Mouse (Mus musculus) T-cell, adult 2 months (primary cell): Measurements from ENCODE around the gene Rps9.
"Not testable (repeated sequence)": the region's sequence is repeated elsewhere in the genome, so short reads cannot be mapped to it uniquely, and the experiment has no call there.

Source experiments
- DNase-seq: peaks from one replicate; pipeline ENCODE4 v3.0.0; 2022; ENCODE audit warnings: low spot score

Rps9 gene

DNA sequence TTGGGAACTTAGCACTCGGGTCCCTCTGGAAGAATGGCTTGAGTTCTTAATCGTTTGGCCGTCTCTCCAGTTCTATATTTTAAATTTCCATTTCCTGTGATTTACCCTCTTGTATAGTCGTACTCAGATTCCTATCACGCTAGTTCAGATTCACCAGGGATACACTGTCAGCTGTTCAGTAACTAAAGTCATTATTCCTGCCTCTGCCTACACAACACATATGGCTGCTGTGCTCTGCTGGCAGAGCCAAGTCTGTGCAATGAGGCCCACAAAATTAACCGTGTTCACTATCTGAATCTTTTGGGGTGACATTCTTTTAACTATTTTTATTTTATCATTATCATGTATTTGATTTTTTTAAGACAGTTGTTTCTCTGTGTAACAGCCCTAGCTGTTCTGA, 5.3 kb upstream of the Rps9 start:
- DNase-seq = no peak

- no peak for DNase-seq
Measured at GRCm38 (mm10) chr7:3703148-3703878, 480 bp upstream of the Rps9 start.

- no peak for DNase-seq
Measured at GRCm38 (mm10) chr7:3704475-3704874, 682 bp downstream of the Rps9 start.

DNA sequence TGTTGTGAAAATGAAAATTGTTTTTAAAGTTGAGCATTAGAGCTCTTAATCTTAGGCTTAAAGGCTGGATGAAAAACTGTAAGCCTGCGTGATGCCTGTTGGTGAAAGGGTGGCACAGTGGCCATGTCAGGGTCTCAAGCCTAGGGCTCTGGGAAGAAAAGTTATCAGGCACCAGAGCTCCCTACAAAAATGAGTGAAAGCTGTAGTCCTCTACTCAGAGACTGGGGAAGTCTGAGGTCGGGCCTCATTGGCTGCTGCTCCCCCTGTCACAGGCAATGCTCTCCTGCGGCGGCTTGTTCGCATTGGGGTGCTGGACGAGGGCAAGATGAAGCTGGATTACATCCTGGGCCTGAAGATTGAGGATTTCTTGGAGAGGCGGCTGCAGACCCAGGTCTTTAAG, 1.7 kb downstream of the Rps9 start:
- not testable (repeated sequence) for DNase-seq

GRCm38 (mm10) chr7:3705911-3706310, 2.1 kb downstream of the Rps9 start:
- no peak for DNase-seq

GRCm38 (mm10) chr7:3706343-3706934, 2.6 kb downstream of the Rps9 start:
- DNase-seq = no peak

GRCm38 (mm10) chr7:3707027-3707426, 3.2 kb downstream of the Rps9 start:
- DNase-seq = no peak

DNA sequence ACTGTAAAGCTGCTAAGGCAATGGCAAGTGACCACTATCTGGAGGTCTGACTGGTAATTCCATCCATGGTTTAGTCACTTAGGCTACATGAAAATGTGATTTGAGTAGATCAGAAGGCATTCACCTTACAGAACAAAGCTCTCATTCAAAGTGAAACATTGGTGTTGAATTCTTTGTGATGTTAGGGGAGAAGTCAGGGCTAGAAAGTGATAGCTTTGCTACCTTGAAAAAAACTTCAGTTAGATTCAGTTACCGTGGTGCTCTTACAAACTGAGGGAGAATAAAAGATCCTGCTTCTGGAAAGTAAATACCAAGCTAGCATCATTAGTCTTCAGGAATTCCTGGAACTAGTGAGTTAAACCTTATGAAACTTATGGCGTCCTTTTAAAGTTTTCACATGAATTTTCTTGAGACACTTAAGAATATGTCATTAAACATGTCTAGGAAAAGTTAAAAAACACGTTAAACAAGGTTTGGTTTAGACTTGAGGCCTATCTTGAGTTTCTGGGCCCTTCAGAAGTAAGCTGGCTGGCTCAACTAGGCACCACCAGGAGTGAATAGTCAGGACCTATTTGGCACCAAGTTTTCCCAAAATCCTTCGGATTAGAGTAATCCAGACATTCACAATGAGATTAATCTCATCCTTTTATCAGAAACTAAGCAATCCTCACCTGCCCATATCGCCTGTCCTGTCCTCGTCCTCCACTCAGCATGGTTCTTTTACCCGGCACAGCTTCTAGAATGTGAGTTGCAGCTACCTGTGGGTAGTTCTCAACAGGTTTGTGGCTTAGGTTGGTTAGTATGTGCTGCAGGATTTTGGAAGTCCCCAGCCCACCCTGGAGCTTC, 4.0 kb downstream of the Rps9 start:
- no peak for DNase-seq

DNA sequence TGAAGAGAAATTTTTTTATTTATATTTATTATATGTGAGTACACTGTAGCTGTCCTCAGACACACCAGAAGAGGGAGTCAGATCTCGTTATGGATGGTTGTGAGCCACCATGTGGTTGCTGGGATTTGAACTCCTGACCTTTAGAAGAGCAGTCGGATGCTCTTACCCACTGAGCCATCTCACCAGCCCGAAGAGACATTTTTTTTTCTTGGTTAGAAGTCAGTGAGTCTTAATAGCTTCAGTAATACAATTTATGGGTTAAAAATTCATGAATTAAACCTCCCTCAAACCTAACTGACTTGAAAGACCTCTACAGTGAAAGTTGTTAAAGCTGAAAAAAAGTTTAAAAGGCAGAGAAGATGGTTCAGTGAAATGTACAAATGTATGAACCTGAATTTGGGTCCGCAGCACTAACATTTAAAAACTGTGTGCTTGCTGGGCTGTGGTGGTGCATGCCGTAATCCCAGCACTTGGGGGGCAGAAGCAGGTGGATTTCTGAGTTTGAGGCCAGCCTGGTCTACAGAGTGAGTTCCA, 4.7 kb downstream of the Rps9 start:
- DNase-seq = not testable (repeated sequence)

DNA sequence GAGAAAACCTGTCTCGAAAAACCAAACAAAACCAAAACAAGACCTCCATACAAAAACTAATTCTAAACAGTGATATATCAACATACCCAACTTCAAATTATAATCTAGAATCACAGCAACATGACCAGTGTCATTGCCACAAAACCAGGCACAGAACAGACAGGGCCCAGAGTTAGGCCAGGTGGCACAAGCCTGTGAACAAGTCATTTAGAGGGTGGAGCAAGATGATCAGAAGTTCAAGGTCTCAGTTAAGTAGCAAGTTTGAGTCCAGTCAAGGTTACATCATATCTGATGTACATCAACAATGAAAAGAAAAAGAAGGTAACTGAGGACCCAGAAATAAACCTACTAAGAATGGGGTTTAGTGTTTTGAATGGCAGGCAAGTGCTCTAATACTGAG, 5.2 kb downstream of the Rps9 start:
- no peak for DNase-seq

DNA sequence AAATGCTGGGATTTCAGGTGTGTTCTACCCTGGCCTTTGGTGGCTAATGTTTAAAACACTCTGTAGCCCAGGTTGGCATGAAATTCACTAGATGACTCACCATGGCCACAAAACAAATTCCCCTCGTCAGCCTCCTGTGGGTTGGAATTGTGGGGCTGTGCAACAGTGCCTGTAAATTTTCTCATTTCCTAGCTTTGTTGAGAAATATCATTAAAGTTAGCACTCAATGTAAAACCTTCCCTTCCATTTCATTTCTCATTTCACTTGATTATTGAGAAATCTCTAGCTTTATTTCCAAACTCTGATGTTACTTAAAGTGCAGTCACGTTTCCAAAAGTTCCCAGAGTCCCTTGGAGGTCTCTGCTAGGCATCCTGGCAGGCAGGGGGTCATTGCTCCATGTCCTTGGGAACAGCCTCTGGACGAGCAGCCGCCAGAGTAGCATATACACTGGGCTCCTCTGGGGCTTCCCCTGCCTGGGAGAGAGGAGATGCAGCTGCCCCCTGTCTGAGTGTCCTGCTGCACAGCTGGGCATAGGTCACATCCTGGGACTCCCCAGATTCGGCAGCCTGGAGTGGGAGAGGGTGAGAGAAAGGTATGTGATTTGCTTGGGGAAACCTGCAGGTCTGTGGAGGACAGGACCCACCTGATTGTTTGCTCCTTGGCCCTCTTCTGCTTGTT, 8.6 kb downstream of the Rps9 start:
- no peak for DNase-seq

DNA sequence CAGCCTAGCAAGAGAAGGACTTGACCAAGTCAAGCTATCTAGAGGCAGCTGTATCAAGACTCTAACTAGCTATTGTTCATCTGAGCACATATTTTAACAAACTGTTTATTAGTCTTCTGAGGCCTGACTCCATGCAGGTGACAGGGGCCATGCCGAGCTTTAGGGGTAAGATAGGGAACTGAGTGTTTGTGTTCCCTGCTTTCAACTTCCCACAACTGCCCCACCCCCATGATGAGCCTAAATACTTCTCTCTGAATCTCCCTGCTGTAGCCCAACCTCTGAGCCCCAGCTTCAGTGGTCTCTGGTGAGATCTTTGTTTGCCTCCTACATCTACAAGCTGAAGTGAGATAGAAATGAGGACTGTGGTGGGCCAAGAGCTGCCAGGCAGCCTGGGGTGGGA, 11.5 kb downstream of the Rps9 start:
- no peak for DNase-seq

- DNase-seq = not testable (repeated sequence)
Measured at GRCm38 (mm10) chr7:3720268-3720667, 16.5 kb downstream of the Rps9 start, which contains the start of gene Pirb. Pirb (minus strand) TSS chr7:3720391.

DNA sequence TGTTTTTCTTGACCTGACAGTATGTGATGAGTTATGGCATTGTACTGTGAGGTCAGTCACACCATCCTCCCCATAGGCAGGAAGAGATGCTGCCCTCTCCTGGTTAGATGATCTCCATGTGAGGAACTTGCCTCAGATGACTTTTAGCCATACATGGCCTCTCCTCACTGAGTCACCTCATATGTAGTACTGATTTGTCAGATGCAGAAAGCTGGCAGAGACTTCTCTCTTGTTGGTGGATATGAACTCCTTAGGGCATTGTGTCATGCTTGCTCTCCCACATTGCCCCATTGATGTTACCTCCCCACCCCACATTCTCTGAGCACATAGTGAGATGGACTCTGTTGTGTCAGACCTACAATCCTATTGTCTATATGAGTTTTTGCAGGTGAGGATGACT, 21.7 kb downstream of the Rps9 start:
- DNase-seq = not testable (repeated sequence)

- not testable (repeated sequence) for DNase-seq
Measured at GRCm38 (mm10) chr7:3732675-3733074, 28.9 kb downstream of the Rps9 start.
